Mouse (Mus musculus) adrenal gland (tissue): ENCODE data around the gene Spdya.
"Not testable (repeated sequence)": the region's sequence is repeated elsewhere in the genome, so short reads cannot be mapped to it uniquely, and the experiment has no call there.

Experiments used
- intact Hi-C: fragments of 180-260 bp; cut with DNase I; formaldehyde crosslinking; loops from one replicate; pipeline ENCODE4 v1.15.1; 2025

The Spdya gene

GRCm38 (mm10) chr17:71631806-71632205 is 79.9 kb downstream of the Spdya start:
- intact Hi-C loops = no loop called here

GRCm38 (mm10) chr17:71633350-71633749 is 81.5 kb downstream of the Spdya start:
- intact Hi-C loops = no loop called here

- intact Hi-C loops = no loop called here
These were observed 84.9 kb downstream of the Spdya start for GRCm38 (mm10) chr17:71636786-71637185.

- intact Hi-C loops = no loop called here
These were observed 85.9 kb downstream of the Spdya start for GRCm38 (mm10) chr17:71637750-71638265.

GRCm38 (mm10) chr17:71639056-71639455 is 87.2 kb downstream of the Spdya start:
- intact Hi-C loops = not testable (repeated sequence)
